In the genomic region with DNA sequence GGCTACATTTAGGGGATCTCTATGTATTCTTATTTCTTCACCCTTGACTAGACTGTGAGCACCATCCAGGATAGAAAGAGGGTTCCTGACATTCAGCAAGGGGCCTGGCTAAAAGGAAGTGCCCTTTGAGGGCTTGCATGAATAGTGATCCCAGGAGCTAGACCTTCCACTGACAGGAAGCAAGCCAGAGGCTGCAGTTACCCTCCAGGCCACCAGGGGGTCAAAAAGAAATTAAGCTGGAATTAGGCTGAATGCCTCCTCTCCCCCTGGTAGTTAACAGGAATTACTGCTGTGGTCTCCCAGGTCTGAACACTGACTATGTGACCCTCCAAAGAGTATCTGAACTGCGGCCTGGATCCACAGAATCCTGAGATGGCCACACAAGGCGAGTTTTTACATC, we compare ENCODE assay signal across 16 mouse cellular contexts. TPM values are rescaled to one million over a fixed set of nuclear protein-coding genes. Genes with fewer than 3 reads are reported as not detected.
DNase-seq lines count a peak whose midpoint lies in the region; ATAC-seq and TF ChIP-seq lines count a peak whose summit lies in the region.
"Had no signal": no experiment of that assay in that cellular context is flagged by ENCODE, and none has a peak within 500 bp of the region (broad histone marks: within the 10 kb centered on the region; RNA-seq: fewer than 3 reads in every experiment).

No protein-coding gene starts in this region.

- TF ChIP-seq POLR2A in brain, embryonic 14.5 days (IDR thresholded peaks at IDR 0.05; ENCODE audit: borderline replicate concordance, extremely low read depth, insufficient read depth, insufficient read length, poor library complexity, severe bottlenecking), result no peak

- peak; percentile 31; the same call in 1 of the 2 replicates for TF ChIP-seq CTCF in midbrain, postnatal 0 days (IDR thresholded peaks at IDR 0.05)
- peak; percentile 43; the same call in 1 of the 2 replicates for TF ChIP-seq CTCF in brain, embryonic 14.5 days (IDR thresholded peaks at IDR 0.05; ENCODE audit: borderline replicate concordance, extremely low read depth, insufficient read depth, insufficient read length)

- no peaks in the 10 kb centered on the region for H3K27me3 ChIP-seq in hindbrain, embryonic 11.5 days (ENCODE audit: control insufficient read depth, insufficient read depth, low read length)
- 0 out of 2 replicates have a peak, but pooled peaks cover 9% of the 10 kb centered on the region for H3K27me3 ChIP-seq in hindbrain, embryonic 12.5 days
- no peaks in the 10 kb centered on the region for H3K27me3 ChIP-seq in midbrain, postnatal 0 days (ENCODE audit: insufficient read depth, low read length)
- H3K27me3 ChIP-seq in midbrain, embryonic 11.5 days (ENCODE audit: control insufficient read depth, insufficient read depth, low read length), result no peaks in the 10 kb centered on the region

- ATAC-seq in hindbrain, embryonic 11.5 days (ENCODE audit: low FRiP score), result no peak
- ATAC-seq in hindbrain, embryonic 12.5 days (ENCODE audit: low FRiP score), result no peak
- no peak for ATAC-seq in midbrain, postnatal 0 days (ENCODE audit: low FRiP score)
- no peak for ATAC-seq in midbrain, embryonic 11.5 days (ENCODE audit: low FRiP score)
- no peak for ATAC-seq in activated CD4-positive, CD25-positive, alpha-beta regulatory T cell, adult 4 months
- ATAC-seq: forebrain, embryonic 14.5 days had no signal

- WGBS in hindbrain, embryonic 11.5 days, result 95% methylated on average over 2 of the region's 2 CpGs
- WGBS in hindbrain, embryonic 12.5 days, result 98% methylated on average over 2 of the region's 2 CpGs
- WGBS in midbrain, postnatal 0 days, result 96% methylated on average over 2 of the region's 2 CpGs
- WGBS in midbrain, embryonic 11.5 days, result 88% methylated on average over 2 of the region's 2 CpGs

- no peak overlapping the region for H3K27ac ChIP-seq in hindbrain, embryonic 11.5 days (ENCODE audit: low read depth, low read length)
- H3K27ac ChIP-seq in hindbrain, embryonic 12.5 days, result no peak overlapping the region
- H3K27ac ChIP-seq in midbrain, postnatal 0 days (ENCODE audit: low read depth, low read length), result no peak overlapping the region
- no peak overlapping the region for H3K27ac ChIP-seq in midbrain, embryonic 11.5 days (ENCODE audit: low read depth, low read length)
- H3K27ac ChIP-seq: embryonic facial prominence, embryonic 13.5 days; limb, embryonic 15.5 days had no signal

- no peak overlapping the region for H3K9ac ChIP-seq in hindbrain, embryonic 11.5 days (ENCODE audit: low read depth, low read length)
- no peak overlapping the region for H3K9ac ChIP-seq in hindbrain, embryonic 12.5 days
- no peak overlapping the region for H3K9ac ChIP-seq in midbrain, postnatal 0 days (replicated peaks; ENCODE audit: low read length, poor library complexity, severe bottlenecking)
- no peak overlapping the region for H3K9ac ChIP-seq in midbrain, embryonic 11.5 days (ENCODE audit: low read length)
- H3K9ac ChIP-seq: embryonic facial prominence, embryonic 13.5 days; limb, embryonic 15.5 days had no signal

- H3K4me3 ChIP-seq in hindbrain, embryonic 11.5 days (ENCODE audit: low read depth, low read length), result no peak overlapping the region
- H3K4me3 ChIP-seq in hindbrain, embryonic 12.5 days, result no peak overlapping the region
- H3K4me3 ChIP-seq in midbrain, postnatal 0 days (ENCODE audit: low read depth, low read length), result no peak overlapping the region
- no peak overlapping the region for H3K4me3 ChIP-seq in midbrain, embryonic 11.5 days (ENCODE audit: low read depth, low read length)
- H3K4me3 ChIP-seq: embryonic facial prominence, embryonic 13.5 days; limb, embryonic 15.5 days; myocyte had no signal

- no peaks in the 10 kb centered on the region for H3K36me3 ChIP-seq in hindbrain, embryonic 11.5 days (ENCODE audit: control insufficient read depth, insufficient read depth, low read length)
- no peaks in the 10 kb centered on the region for H3K36me3 ChIP-seq in hindbrain, embryonic 12.5 days
- H3K36me3 ChIP-seq in midbrain, postnatal 0 days (ENCODE audit: insufficient read depth, low read length), result no peaks in the 10 kb centered on the region
- no peaks in the 10 kb centered on the region for H3K36me3 ChIP-seq in midbrain, embryonic 11.5 days (ENCODE audit: control insufficient read depth, insufficient read depth, low read length)
- H3K36me3 ChIP-seq: embryonic facial prominence, embryonic 13.5 days; limb, embryonic 15.5 days had no signal

- peak; percentile 27 for DNase-seq in hindbrain, embryonic 11.5 days (ENCODE audit: low spot score)
- no peak for DNase-seq in midbrain, postnatal 0 days (ENCODE audit: low spot score)
- DNase-seq in midbrain, embryonic 11.5 days (ENCODE audit: low spot score, missing footprints), result no peak
- no peak for DNase-seq in brain, embryonic 14.5 days (ENCODE audit: low read depth)
- peak; percentile 11 for DNase-seq in thymus, postnatal 14 days
- DNase-seq in kidney, adult 11 months, result no peak
- DNase-seq: cerebellum, postnatal 10 days; heart, postnatal 10 days; kidney, adult 8-10 months had no signal

- no peak overlapping the region for H3K4me2 ChIP-seq in hindbrain, embryonic 11.5 days (replicated peaks; ENCODE audit: low read depth, low read length)
- no peak overlapping the region for H3K4me2 ChIP-seq in hindbrain, embryonic 12.5 days (replicated peaks)
- no peak overlapping the region for H3K4me2 ChIP-seq in midbrain, postnatal 0 days (ENCODE audit: low read depth, low read length, poor library complexity, severe bottlenecking)
- H3K4me2 ChIP-seq in midbrain, embryonic 11.5 days, result no peak overlapping the region
- H3K4me2 ChIP-seq: embryonic facial prominence, embryonic 13.5 days; limb, embryonic 15.5 days had no signal

- H3K9me3 ChIP-seq in hindbrain, embryonic 11.5 days (ENCODE audit: control insufficient read depth, low read length), result no peaks in the 10 kb centered on the region
- H3K9me3 ChIP-seq in hindbrain, embryonic 12.5 days (replicated peaks), result no peaks in the 10 kb centered on the region
- no peaks in the 10 kb centered on the region for H3K9me3 ChIP-seq in midbrain, postnatal 0 days (ENCODE audit: low read length)
- H3K9me3 ChIP-seq in midbrain, embryonic 11.5 days (ENCODE audit: control insufficient read depth, low read length), result no peaks in the 10 kb centered on the region
- H3K9me3 ChIP-seq: embryonic facial prominence, embryonic 13.5 days; limb, embryonic 15.5 days had no signal

- no peaks in the 10 kb centered on the region for H3K4me1 ChIP-seq in hindbrain, embryonic 11.5 days (replicated peaks; ENCODE audit: control insufficient read depth, insufficient read depth, low read length)
- peaks cover 9% of the 10 kb centered on the region; the same call in 1 of the 2 replicates for H3K4me1 ChIP-seq in hindbrain, embryonic 12.5 days
- H3K4me1 ChIP-seq in midbrain, postnatal 0 days (ENCODE audit: insufficient read depth, low read length), result no peaks in the 10 kb centered on the region
- no peaks in the 10 kb centered on the region for H3K4me1 ChIP-seq in midbrain, embryonic 11.5 days (ENCODE audit: control insufficient read depth, insufficient read depth, low read length)
- H3K4me1 ChIP-seq: embryonic facial prominence, embryonic 13.5 days had no signal

RNA-seq across cellular contexts. Expression of a gene that starts 27.7 kb away (rescaled TPM):
- polyA plus RNA-seq in hindbrain, embryonic 11.5 days (2014; fragmentation: Nextera tagmentation; extraction: Ambion mirVana), result not detected in 2 replicates
- not detected in 2 replicates for polyA plus RNA-seq in hindbrain, embryonic 12.5 days (2016; fragmentation: Nextera tagmentation; extraction: Ambion mirVana)
- not detected in 2 replicates for total RNA-seq in midbrain, postnatal 0 days (2014; rRNA removed)
- 0.09 TPM in 1 of 2 replicates, not detected in the other for polyA plus RNA-seq in midbrain, postnatal 0 days (2015; fragmentation: Nextera tagmentation; extraction: Ambion mirVana)
- polyA plus RNA-seq in midbrain, embryonic 11.5 days (2014; fragmentation: Nextera tagmentation; extraction: Ambion mirVana), result not detected in 2 replicates
- not detected in 2 replicates for polyA plus RNA-seq in brain, embryonic 14.5 days (2012; rRNA removed)
- not detected for polyA plus RNA-seq in activated CD4-positive, CD25-positive, alpha-beta regulatory T cell, adult 4 months (2017; shearing (Covaris generic))
- total RNA-seq: heart, postnatal 10 days had no signal
- polyA plus RNA-seq: embryonic facial prominence, embryonic 13.5 days; forebrain, embryonic 14.5 days; gonadal fat pad, adult 2 months; limb, embryonic 15.5 days; myocyte had no signal

Comparison
In these comparisons a context has a peak if more than half of its experiments do, and no peak if none do; other contexts are left out.
1. DNase-seq: peak in hindbrain, embryonic 11.5 days (single experiment) and thymus, postnatal 14 days (single experiment); none in midbrain, postnatal 0 days (single experiment), midbrain, embryonic 11.5 days (single experiment), brain, embryonic 14.5 days (single experiment) and kidney, adult 11 months (single experiment).